Mouse (Mus musculus) MN1 (cell line): ENCODE data around the gene Skap1.
"Not testable (repeated sequence)": the region's sequence is repeated elsewhere in the genome, so short reads cannot be mapped to it uniquely, and the experiment has no call there.

ENCODE experiments used
- DNase-seq: peaks from one replicate; pipeline ENCODE4 v3.0.0-alpha.2; 2016; ENCODE audit warnings: low spot score

The Skap1 gene

GRCm38 (mm10) chr11:96696842-96697455, 232.6 kb downstream of the Skap1 start:
- DNase-seq, result no peak

GRCm38 (mm10) chr11:96697467-96697866, 233.1 kb downstream of the Skap1 start:
- DNase-seq, result no peak

- no peak for DNase-seq
These were observed 239.4 kb downstream of the Skap1 start for GRCm38 (mm10) chr11:96703813-96704212.

- DNase-seq, result no peak
These were observed 246.9 kb downstream of the Skap1 start for GRCm38 (mm10) chr11:96711268-96711667.

GRCm38 (mm10) chr11:96711670-96712069, 247.3 kb downstream of the Skap1 start:
- DNase-seq, result no peak

GRCm38 (mm10) chr11:96713210-96714005, 249.0 kb downstream of the Skap1 start:
- DNase-seq, result no peak

- no peak for DNase-seq
These were observed 249.6 kb downstream of the Skap1 start for GRCm38 (mm10) chr11:96714011-96714410.

- DNase-seq, result not testable (repeated sequence)
These were observed 250.8 kb downstream of the Skap1 start for GRCm38 (mm10) chr11:96715168-96715567.

GRCm38 (mm10) chr11:96718609-96719008, 254.2 kb downstream of the Skap1 start:
- DNase-seq, result no peak

GRCm38 (mm10) chr11:96725833-96726232, 261.4 kb downstream of the Skap1 start:
- DNase-seq, result no peak

GRCm38 (mm10) chr11:96728577-96728976, 264.2 kb downstream of the Skap1 start:
- DNase-seq, result no peak

- no peak for DNase-seq
These were observed 265.1 kb downstream of the Skap1 start for GRCm38 (mm10) chr11:96729462-96729861.

- DNase-seq, result no peak
These were observed 265.9 kb downstream of the Skap1 start for GRCm38 (mm10) chr11:96730327-96730726.

GRCm38 (mm10) chr11:96732657-96733056, 268.3 kb downstream of the Skap1 start:
- DNase-seq, result no peak

GRCm38 (mm10) chr11:96735908-96736307, 271.5 kb downstream of the Skap1 start:
- no peak for DNase-seq

- DNase-seq, result no peak
These were observed 272.0 kb downstream of the Skap1 start for GRCm38 (mm10) chr11:96736361-96736760.

GRCm38 (mm10) chr11:96737673-96738471, 273.5 kb downstream of the Skap1 start:
- no peak for DNase-seq

- no peak for DNase-seq
These were observed 276.4 kb downstream of the Skap1 start for GRCm38 (mm10) chr11:96740796-96741195.

GRCm38 (mm10) chr11:96741995-96742394, 277.6 kb downstream of the Skap1 start:
- peak; percentile 10 for DNase-seq

- no peak for DNase-seq
These were observed 278.6 kb downstream of the Skap1 start for GRCm38 (mm10) chr11:96743000-96743399.

GRCm38 (mm10) chr11:96743891-96744290, 279.5 kb downstream of the Skap1 start:
- DNase-seq, result no peak

- no peak for DNase-seq
These were observed 282.3 kb downstream of the Skap1 start for GRCm38 (mm10) chr11:96746648-96747047.

- DNase-seq, result no peak
These were observed 283.2 kb downstream of the Skap1 start for GRCm38 (mm10) chr11:96747555-96747954.
